Mouse (Mus musculus): ENCODE results near the gene Chpf. TPM values are rescaled to one million over a fixed set of nuclear protein-coding genes. Genes with fewer than 3 reads are reported as not detected.

The Chpf gene
- polyA plus RNA-seq, 1 experiment from 2014 or later = 49.2 TPM

DNA sequence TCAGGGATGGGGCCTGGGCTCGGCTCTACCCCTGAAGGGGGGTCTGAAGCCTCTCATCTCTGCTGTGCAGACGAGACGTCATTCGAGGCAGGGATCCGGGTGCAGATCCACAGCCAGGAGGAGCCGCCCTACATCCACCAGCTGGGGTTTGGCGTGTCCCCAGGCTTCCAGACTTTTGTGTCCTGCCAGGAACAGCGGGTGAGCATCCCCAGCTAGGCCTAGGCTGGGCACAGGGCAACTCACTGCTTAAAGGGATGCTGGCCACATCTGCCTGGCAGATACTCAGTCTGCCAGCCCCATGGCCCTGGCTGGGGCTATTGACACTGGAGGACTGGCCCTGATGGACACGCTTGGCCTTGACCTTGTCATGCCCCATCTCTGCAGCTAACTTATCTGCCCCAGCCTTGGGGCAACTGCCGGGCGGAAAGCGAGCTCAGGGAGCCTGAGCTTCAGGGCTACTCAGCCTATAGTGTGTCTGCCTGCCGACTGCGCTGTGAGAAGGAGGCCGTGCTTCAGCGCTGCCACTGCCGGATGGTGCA lies 9.8 kb downstream of the Chpf start:
- no peaks in the 10 kb centered on the region; the same call in 1 of the 2 replicates for H3K4me1 ChIP-seq (replicated peaks; ENCODE audit: control insufficient read depth, insufficient read depth, low read length)
- H3K9me3 ChIP-seq (ENCODE audit: control insufficient read depth, low read length) = no peaks in the 10 kb centered on the region
- H3K27me3 ChIP-seq (ENCODE audit: control insufficient read depth, insufficient read depth, low read length) = no peaks in the 10 kb centered on the region
- H3K9ac ChIP-seq = no peak overlapping the region
- H3K4me3 ChIP-seq (replicated peaks; ENCODE audit: low read length) = no peak overlapping the region
- no peak for ATAC-seq (ENCODE audit: low FRiP score)
- H3K36me3 ChIP-seq (replicated peaks; ENCODE audit: control insufficient read depth, insufficient read depth) = peaks cover 31% of the 10 kb centered on the region
- no peak for DNase-seq (ENCODE audit: low spot score)
- WGBS = 77% methylated on average over 17 of the region's 17 CpGs
- H3K4me2 ChIP-seq (replicated peaks) = no peak overlapping the region
- no peak overlapping the region for H3K27ac ChIP-seq

DNA sequence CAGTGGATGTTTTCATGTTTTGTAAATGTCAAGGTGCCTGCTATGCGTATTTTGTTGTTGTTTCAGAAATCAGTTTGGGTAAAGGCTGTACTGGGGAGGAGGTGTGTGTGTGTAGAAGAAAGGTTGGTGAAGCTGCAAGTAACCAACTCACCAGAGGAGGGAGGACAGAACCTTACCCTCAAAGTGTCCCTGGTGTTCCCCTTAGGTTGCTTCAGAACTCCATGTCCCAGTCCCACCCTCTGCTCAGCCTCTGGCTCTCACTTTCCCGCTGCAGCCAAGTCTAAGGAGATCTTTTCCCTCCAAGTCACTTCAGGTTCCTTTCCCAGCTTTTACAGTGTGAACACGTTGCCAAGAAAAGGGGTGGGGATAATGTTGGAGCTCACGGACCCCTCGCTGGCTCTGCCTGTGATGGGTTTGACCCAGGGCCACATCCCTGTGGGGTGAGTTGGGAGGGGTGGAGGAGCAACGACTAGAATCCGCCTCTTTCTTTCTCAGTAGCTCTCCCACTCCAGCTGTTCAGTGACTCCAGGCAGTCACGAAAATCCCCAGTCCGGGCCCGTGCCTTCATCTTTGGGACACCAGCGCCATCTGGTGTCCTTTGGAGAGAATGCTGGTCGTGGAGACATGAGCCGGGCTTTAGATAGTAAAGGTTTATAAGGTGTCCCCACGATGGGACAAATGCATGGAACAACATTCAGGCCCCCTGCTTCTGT lies 11.7 kb downstream of the Chpf start:
- Histone ChIP-seq H3K9ac (no peak overlapping the region), H3K27ac (no peak overlapping the region)
- WGBS = 7% methylated on average over 14 of the region's 14 CpGs

DNA sequence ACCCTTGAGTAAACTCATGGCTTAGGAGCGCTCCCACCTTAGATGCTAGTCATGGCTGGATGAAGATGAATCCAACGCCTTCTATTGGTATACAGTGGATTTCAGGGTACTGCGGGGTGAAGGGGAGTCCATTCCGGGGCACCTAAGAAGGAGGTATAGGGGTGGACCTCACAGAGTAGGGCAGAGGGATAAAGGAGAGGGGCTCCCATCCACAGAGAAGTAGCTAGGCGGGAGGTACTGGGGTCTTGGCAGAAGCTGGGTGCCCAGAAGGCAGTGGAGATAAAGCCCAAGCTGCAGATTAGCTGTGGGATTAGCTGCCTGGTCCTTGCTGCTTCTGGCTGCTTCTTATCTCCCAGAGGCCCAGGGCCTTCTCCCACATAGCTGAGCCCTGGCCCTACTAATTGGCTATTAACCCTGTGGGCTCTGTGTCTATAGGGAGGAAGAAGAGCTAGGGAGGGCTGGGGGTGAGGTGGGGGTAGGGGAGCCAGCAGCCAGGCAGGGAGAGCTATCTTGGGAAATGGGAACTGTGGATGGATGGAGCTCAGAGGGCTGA lies 15.4 kb downstream of the Chpf start:
- Histone ChIP-seq H3K9me3 (ENCODE audit: control insufficient read depth, low read length) (no peaks in the 10 kb centered on the region), H3K4me3 (replicated peaks; ENCODE audit: low read length) (no peak overlapping the region), H3K4me2 (replicated peaks) (no peak overlapping the region), H3K9ac (no peak overlapping the region), H3K4me1 (replicated peaks; ENCODE audit: control insufficient read depth, insufficient read depth, low read length) (peaks cover 9% of the 10 kb centered on the region), H3K27ac (no peak overlapping the region), H3K27me3 (ENCODE audit: control insufficient read depth, insufficient read depth, low read length) (no peaks in the 10 kb centered on the region), H3K36me3 (replicated peaks; ENCODE audit: control insufficient read depth, insufficient read depth) (no peaks in the 10 kb centered on the region)
- 71% methylated on average over 5 of the region's 5 CpGs for WGBS
- ATAC-seq (ENCODE audit: low FRiP score) = no peak
- no peak for DNase-seq (ENCODE audit: low spot score)

More for the DNA sequence above, 11.7 kb downstream of the Chpf start:
- H3K4me3 ChIP-seq (replicated peaks; ENCODE audit: low read length) = no peak overlapping the region
- ATAC-seq (ENCODE audit: low FRiP score) = peak; percentile 74
- no peaks in the 10 kb centered on the region for H3K4me1 ChIP-seq (replicated peaks; ENCODE audit: control insufficient read depth, insufficient read depth, low read length)
- no peak overlapping the region for H3K4me2 ChIP-seq (replicated peaks)
- H3K36me3 ChIP-seq (replicated peaks; ENCODE audit: control insufficient read depth, insufficient read depth) = peaks cover 12% of the 10 kb centered on the region; the same call in 1 of the 2 replicates
- H3K27me3 ChIP-seq (ENCODE audit: control insufficient read depth, insufficient read depth, low read length) = no peaks in the 10 kb centered on the region
- no peaks in the 10 kb centered on the region for H3K9me3 ChIP-seq (ENCODE audit: control insufficient read depth, low read length)
- DNase-seq (ENCODE audit: low spot score) = peak; percentile 95

DNA sequence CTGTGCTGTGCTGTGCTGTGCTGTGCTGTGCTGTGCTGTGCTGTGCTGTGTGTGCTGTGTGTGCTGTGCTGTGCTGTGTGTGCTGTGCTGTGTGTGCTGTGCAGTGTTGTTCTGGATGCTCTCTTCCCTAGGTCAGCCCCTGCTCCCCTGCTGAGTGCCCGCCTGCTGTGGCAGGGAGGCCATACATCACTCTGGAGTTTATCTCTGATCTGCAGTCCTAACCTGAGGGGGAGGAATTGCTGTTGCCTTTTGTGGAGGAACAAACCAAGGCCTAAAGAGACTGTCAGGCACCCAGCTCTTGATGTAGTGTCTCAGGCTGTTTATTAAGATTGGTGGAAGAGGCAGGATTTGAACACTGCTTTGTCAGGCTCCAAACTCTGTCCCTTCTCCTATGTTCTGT lies 16.5 kb downstream of the Chpf start:
- Histone ChIP-seq H3K4me3 (replicated peaks; ENCODE audit: low read length) (no peak overlapping the region), H3K4me1 (replicated peaks; ENCODE audit: control insufficient read depth, insufficient read depth, low read length) (peaks cover 18% of the 10 kb centered on the region), H3K27me3 (ENCODE audit: control insufficient read depth, insufficient read depth, low read length) (no peaks in the 10 kb centered on the region), H3K27ac (no peak overlapping the region), H3K4me2 (replicated peaks) (no peak overlapping the region), H3K9ac (no peak overlapping the region), H3K36me3 (replicated peaks; ENCODE audit: control insufficient read depth, insufficient read depth) (no peaks in the 10 kb centered on the region), H3K9me3 (ENCODE audit: control insufficient read depth, low read length) (no peaks in the 10 kb centered on the region)
- DNase-seq (ENCODE audit: low spot score) (no peak), ATAC-seq (ENCODE audit: low FRiP score) (no peak)
- WGBS = 11% methylated on average over 1 of the region's 1 CpGs

DNA sequence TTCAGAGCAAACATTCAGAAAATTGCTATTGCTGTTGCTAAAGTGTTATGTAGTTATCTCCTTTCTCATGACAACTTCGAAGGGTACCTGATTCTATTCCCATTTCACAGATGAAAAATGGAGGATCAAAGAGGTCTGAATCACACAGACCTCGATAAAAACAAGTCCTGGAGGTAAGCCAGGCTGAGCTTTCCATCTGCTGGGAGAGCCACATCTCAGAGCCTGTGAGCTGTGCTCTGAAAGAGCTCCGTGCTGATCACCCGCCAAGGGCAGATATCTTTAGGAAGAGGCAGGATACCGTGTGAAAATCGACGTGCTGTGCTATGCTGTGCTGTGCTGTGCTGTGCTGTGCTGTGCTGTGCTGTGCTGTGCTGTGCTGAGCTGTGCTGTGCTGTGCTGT lies 18.8 kb downstream of the Chpf start:
- no peak overlapping the region for H3K27ac ChIP-seq
- ATAC-seq (ENCODE audit: low FRiP score) (no peak), DNase-seq (ENCODE audit: low spot score) (no peak)
- no peak overlapping the region for H3K4me2 ChIP-seq (replicated peaks)
- H3K36me3 ChIP-seq (replicated peaks; ENCODE audit: control insufficient read depth, insufficient read depth) = no peaks in the 10 kb centered on the region
- H3K4me1 ChIP-seq (replicated peaks; ENCODE audit: control insufficient read depth, insufficient read depth, low read length) = peaks cover 34% of the 10 kb centered on the region
- 75% methylated on average over 7 of the region's 7 CpGs for WGBS
- no peak overlapping the region for H3K4me3 ChIP-seq (replicated peaks; ENCODE audit: low read length)
- H3K27me3 ChIP-seq (ENCODE audit: control insufficient read depth, insufficient read depth, low read length) = peaks cover 7% of the 10 kb centered on the region; the same call in 1 of the 2 replicates
- no peaks in the 10 kb centered on the region for H3K9me3 ChIP-seq (ENCODE audit: control insufficient read depth, low read length)
- no peak overlapping the region for H3K9ac ChIP-seq

DNA sequence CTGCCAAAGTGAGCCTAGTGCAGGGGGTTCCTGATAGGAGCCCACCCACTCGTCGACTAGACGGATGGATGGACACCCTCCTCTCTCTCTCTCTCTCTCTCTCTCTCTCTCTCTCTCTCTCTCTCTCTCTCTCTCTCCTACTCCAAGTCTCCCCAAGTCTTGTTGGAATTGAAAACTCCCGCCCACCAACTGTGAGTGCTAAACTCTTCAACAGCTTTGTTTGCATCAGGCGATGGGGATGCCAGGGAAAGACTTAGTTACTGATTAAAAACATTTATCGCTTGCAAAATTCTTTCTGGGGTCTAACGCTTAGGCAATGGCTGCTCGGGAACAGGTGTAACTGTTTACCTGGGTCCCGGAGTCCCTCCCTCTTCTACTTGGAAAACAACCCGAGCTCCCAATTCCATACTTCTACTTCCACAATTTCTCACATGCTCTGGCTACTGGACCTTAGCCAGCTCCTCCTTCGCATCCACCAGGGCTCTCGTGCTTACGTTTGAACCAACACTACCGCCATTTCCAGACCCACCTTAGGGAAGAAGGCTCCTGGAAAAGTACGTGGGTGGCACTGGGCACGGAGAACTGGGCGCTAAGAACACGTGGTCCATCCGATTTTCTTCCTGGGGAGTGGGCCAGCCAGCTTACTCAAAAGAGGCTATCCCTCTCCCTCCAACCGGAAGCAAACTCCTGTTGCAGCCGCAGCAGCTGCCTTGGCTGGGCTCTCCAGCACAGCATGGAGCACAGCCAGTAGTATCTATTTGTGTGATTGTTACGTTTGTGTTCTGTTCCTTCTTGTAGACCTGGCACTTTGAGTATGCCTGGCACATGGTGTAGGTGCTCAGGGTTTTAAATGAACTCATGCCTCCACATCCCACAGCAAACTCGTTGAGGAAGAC lies 20.1 kb downstream of the Chpf start:
- peak overlapping the region; percentile 51 for H3K4me2 ChIP-seq (replicated peaks)
- H3K4me1 ChIP-seq (replicated peaks; ENCODE audit: control insufficient read depth, insufficient read depth, low read length) = peaks cover 40% of the 10 kb centered on the region
- peak overlapping the region; percentile 45; the same call in 1 of the 2 replicates for H3K9ac ChIP-seq
- no peak for DNase-seq (ENCODE audit: low spot score)
- peaks cover 7% of the 10 kb centered on the region; the same call in 1 of the 2 replicates for H3K27me3 ChIP-seq (ENCODE audit: control insufficient read depth, insufficient read depth, low read length)
- H3K9me3 ChIP-seq (ENCODE audit: control insufficient read depth, low read length) = no peaks in the 10 kb centered on the region
- peak overlapping the region; percentile 20; the same call in 1 of the 2 replicates for H3K4me3 ChIP-seq (replicated peaks; ENCODE audit: low read length)
- 0 out of 2 replicates have a peak overlapping the region, but pooled peaks have one; percentile 70 for H3K27ac ChIP-seq
- WGBS = 14% methylated on average over 23 of the region's 23 CpGs
- H3K36me3 ChIP-seq (replicated peaks; ENCODE audit: control insufficient read depth, insufficient read depth) = no peaks in the 10 kb centered on the region
- no peak for ATAC-seq (ENCODE audit: low FRiP score)

DNA sequence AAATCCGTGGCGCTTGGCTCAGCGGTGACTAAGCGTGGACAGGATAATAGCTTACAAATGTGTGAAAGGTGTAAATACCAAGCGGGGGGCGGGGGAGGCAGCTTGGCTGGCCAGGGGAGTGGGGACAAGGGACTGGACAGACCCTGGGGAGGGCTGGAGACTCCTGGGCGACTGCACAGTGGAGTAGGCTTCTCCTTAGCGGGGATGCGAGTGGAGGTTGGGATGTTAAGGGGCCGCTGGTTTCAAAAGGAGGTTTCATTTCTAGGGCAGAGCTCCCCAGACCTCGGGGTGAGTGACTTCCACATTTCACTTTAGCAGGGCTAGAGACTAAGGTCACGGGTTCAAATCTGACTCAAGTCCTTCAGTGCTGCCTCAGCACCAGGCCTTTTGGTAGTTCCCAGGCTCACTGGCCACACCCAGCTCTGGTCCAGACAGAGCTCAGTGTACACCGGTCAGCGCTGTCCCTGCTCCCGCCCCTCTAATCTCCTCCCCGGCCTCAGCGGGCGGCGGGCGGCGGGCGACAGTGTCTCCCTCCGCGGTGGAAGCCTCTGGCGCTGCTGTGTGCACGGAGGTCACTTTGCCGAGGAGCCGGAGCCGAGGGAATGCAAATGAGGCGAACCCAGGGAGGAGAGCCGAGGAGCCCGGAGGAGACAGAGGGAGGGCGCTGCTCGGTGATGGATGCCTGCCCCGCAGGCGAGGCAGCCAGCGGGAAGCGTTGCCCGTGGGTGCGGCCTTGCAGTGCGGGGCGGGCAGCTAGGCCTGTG lies 20.9 kb downstream of the Chpf start:
- H3K4me1 ChIP-seq (replicated peaks; ENCODE audit: control insufficient read depth, insufficient read depth, low read length) = peaks cover 40% of the 10 kb centered on the region
- peak overlapping the region; percentile 20 for H3K4me3 ChIP-seq (replicated peaks; ENCODE audit: low read length)
- no peaks in the 10 kb centered on the region for H3K9me3 ChIP-seq (ENCODE audit: control insufficient read depth, low read length)
- 2% methylated on average over 41 of the region's 42 CpGs for WGBS
- DNase-seq (ENCODE audit: low spot score) (no peak), ATAC-seq (ENCODE audit: low FRiP score) (peak; percentile 49; the same call in 1 of the 2 replicates)
- H3K27me3 ChIP-seq (ENCODE audit: control insufficient read depth, insufficient read depth, low read length) = peaks cover 7% of the 10 kb centered on the region; the same call in 1 of the 2 replicates
- H3K27ac ChIP-seq = peak overlapping the region; percentile 70; the same call in 1 of the 2 replicates
- peak overlapping the region; percentile 51 for H3K4me2 ChIP-seq (replicated peaks)
- H3K36me3 ChIP-seq (replicated peaks; ENCODE audit: control insufficient read depth, insufficient read depth) = no peaks in the 10 kb centered on the region
- H3K9ac ChIP-seq = peak overlapping the region; percentile 45; the same call in 1 of the 2 replicates

DNA sequence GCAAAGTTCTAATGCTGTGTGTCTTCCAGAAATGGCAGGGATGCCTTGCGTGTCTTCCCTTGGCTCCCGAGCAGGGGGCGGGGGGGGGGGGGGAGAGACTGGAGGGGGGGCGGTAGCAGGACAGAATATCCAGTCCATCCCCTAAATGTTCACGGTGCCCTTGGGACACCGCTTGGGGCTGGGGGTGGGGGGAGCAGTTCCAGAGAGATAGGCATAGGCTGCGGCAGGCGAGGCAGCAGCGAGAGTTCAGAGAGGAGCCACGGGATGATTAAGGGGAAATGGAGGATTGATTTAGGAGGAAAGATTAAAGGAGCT lies 21.4 kb downstream of the Chpf start:
- ATAC-seq (ENCODE audit: low FRiP score) (peak; percentile 2; the same call in 1 of the 2 replicates), DNase-seq (ENCODE audit: low spot score) (no peak)
- Histone ChIP-seq H3K4me3 (replicated peaks; ENCODE audit: low read length) (no peak overlapping the region), H3K4me2 (replicated peaks) (peak overlapping the region; percentile 51), H3K27me3 (ENCODE audit: control insufficient read depth, insufficient read depth, low read length) (peaks cover 7% of the 10 kb centered on the region; the same call in 1 of the 2 replicates), H3K9me3 (ENCODE audit: control insufficient read depth, low read length) (no peaks in the 10 kb centered on the region), H3K36me3 (replicated peaks; ENCODE audit: control insufficient read depth, insufficient read depth) (no peaks in the 10 kb centered on the region), H3K27ac (0 out of 2 replicates have a peak overlapping the region, but pooled peaks have one; percentile 70), H3K9ac (no peak overlapping the region), H3K4me1 (replicated peaks; ENCODE audit: control insufficient read depth, insufficient read depth, low read length) (peaks cover 41% of the 10 kb centered on the region)
- WGBS = 8% methylated on average over 9 of the region's 10 CpGs

All from hindbrain, embryonic 14.5 days (tissue).